Mouse (Mus musculus): Measurements from ENCODE around the gene Zfp467. TPM values are rescaled to one million over a fixed set of nuclear protein-coding genes. Genes with fewer than 3 reads are reported as not detected.

Gene Zfp467
- total RNA-seq (2023) = 10 to 100 TPM in 1 of 2 experiments, 1 to 10 TPM in 1; 7.2 to 11.6 TPM

DNA sequence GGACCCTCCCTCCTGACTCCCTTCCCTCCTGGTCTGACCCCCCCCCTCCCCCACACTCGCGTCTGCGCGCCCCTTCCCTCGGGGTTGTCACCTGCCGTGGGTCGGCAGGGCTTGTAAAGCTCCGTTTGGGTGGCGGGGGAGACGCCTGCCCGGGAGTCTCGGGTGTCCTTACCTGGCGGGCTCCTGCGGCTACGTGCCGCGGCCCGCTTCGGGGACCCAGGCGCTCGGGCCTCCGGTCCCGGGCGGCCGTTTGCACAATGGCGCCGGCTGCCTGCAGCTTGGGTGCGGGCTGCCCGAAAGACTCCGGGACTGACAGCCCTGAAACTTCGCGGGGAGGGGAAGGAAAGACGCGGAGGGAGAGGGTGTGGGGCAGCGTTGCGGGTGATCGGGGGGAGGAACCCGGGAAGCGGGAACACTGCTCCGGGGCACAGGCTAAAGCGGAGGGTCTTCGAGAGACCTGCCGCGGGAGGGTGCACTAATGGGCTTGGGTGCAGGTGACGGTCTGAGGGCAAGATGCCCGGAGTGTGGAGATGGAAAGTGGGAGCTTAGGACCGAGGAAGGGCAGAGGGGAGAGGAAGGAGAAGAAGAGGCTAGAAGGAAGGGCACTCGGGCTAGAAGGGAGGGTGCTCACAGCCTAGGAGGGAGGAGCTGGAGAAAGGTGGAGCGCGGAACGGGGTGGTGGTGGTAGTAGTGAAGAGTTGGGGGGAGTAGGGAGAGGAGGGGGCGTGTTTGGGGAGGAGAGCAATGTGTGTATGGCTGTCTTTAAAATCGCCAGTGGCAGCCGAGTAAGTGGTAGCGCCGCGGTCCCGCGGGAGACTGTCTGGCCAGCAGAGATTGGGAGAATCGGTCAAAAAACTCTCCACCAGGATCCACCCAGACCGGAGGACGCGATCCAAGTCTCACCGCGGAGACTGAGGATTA, at the start of gene Zfp467:
Gene Zfp467, minus strand, starts transcription at position 645 of the 921 bp plus-strand sequence.

GRCm38 (mm10) chr6:48447929-48448328, 2.3 kb upstream of the Zfp467 start, which contains the start of gene Sspo:
Gene Sspo (plus strand): TSS chr6:48448229.

GRCm38 (mm10) chr6:48395105-48396007, 50.3 kb downstream of the Zfp467 start, which contains the start of gene Krba1:
Gene Krba1 (plus strand): TSS chr6:48395586.

Other genes starting within 250 kb of the Zfp467 start
- gene Krba1, start 50.2 kb downstream of the Zfp467 start, total RNA-seq (2023) = 10 to 100 TPM; 21.9 to 34.4 TPM
- gene Sspo, start 2.4 kb upstream of the Zfp467 start, total RNA-seq (2023) = under 1 TPM in 1 of 2 experiments, not detected in 1; 0.24 TPM
- under 1 TPM; 0.30 to 0.41 TPM for gene Atp6v0e2, start 91.8 kb upstream of the Zfp467 start, total RNA-seq (2023)
- 10 to 100 TPM; 45.3 to 55.6 TPM for gene Lrrc61, start 109.0 kb upstream of the Zfp467 start, total RNA-seq (2023)
- gene Rarres2, start 127.0 kb upstream of the Zfp467 start, total RNA-seq (2023) = not detected
- gene Gm45021, start 143.8 kb upstream of the Zfp467 start, total RNA-seq (2023) = not detected
- 1 to 10 TPM; 8.4 to 8.9 TPM for gene Repin1, start 148.1 kb upstream of the Zfp467 start, total RNA-seq (2023)
- gene Gm44965, start 148.1 kb upstream of the Zfp467 start, total RNA-seq (2023) = not detected
- 1 to 10 TPM; 4.8 to 7.1 TPM for gene Zfp775, start 156.2 kb upstream of the Zfp467 start, total RNA-seq (2023)
- gene AI854703, start 180.9 kb upstream of the Zfp467 start, total RNA-seq (2023) = under 1 TPM; 0.35 to 0.42 TPM
- 100 to 1,000 TPM; 137 to 176 TPM for gene Gimap8, start 201.4 kb upstream of the Zfp467 start, total RNA-seq (2023)
- gene Gimap9, start 230.3 kb upstream of the Zfp467 start, total RNA-seq (2023) = 10 to 100 TPM; 75.8 to 78.6 TPM
- 100 to 1,000 TPM; 146 to 200 TPM for gene Gimap4, start 238.7 kb upstream of the Zfp467 start, total RNA-seq (2023)